In the genomic region with DNA sequence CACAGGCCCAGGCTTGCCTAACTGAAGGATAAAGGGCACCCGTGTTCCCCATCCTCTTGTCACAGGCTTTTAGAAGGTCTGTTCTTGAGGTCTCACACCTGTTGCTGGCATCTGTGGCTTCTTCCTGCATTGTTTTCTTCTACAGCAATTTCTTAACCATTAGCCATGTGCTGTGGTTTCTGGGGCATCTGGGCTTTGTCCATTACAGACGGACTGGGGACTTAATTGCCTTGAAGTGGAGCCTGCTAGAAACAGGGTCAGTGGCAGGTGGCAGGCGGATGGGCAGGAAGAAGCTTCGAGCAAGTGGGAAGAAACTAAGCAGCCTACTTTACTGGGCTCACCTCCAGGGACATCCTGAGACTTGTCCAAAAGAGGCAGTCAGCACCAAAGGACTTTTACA, we compare ENCODE assay signal across 18 mouse cellular contexts.
DNase-seq lines count a peak whose midpoint lies in the region; ATAC-seq and TF ChIP-seq lines count a peak whose summit lies in the region.
"Had no signal": no experiment of that assay in that cellular context is flagged by ENCODE, and none has a peak within 500 bp of the region (broad histone marks: within the 10 kb centered on the region; RNA-seq: fewer than 3 reads in every experiment).

No protein-coding gene starts in this region.

- WGBS in lung, postnatal 0 days, result 57% methylated on average over 4 of the region's 4 CpGs

- peak; percentile 32 for DNase-seq in gastrocnemius, adult 2 months
- no peak for DNase-seq in gastrocnemius, postnatal 10 days
- DNase-seq in lung, postnatal 0 days (ENCODE audit: low spot score), result no peak
- no peak for DNase-seq in lung, postnatal 25 days (ENCODE audit: low spot score)
- DNase-seq in brain, adult 2 months (ENCODE audit: low read depth, low spot score), result peak; percentile 78
- peak; percentile 69 for DNase-seq in retina, embryonic 14.5 days (ENCODE audit: low spot score)
- no peak for DNase-seq in kidney, postnatal 25 days
- DNase-seq in left cerebral cortex, adult 8-10 months (ENCODE audit: low spot score in 2 of 2), result no peak
- DNase-seq: adrenal gland, postnatal 14 days; layer of hippocampus, postnatal 36 days; lung, postnatal 36 days; right cerebral cortex, postnatal 25 days had no signal

- no peak overlapping the region for H3K4me3 ChIP-seq in gastrocnemius, adult 2 months
- no peak overlapping the region for H3K4me3 ChIP-seq in lung, postnatal 0 days (ENCODE audit: low read depth, low read length)
- H3K4me3 ChIP-seq: forebrain, embryonic 15.5 days; limb, embryonic 10.5 days; midbrain, embryonic 10.5 days had no signal

- peaks cover 19% of the 10 kb centered on the region for H3K36me3 ChIP-seq in lung, postnatal 0 days (ENCODE audit: insufficient read depth, low read length)

- H3K27ac ChIP-seq in gastrocnemius, adult 2 months, result peak overlapping the region; percentile 73
- peak overlapping the region; percentile 38; the same call in 1 of the 2 replicates for H3K27ac ChIP-seq in lung, postnatal 0 days (ENCODE audit: low read length)
- H3K27ac ChIP-seq: forebrain, embryonic 15.5 days; hindbrain, embryonic 14.5 days; limb, embryonic 10.5 days; liver, embryonic 14.5 days; midbrain, embryonic 10.5 days had no signal

- no peak for TF ChIP-seq EP300 in lung, postnatal 0 days (IDR thresholded peaks at IDR 0.05)

- H3K9ac ChIP-seq in lung, postnatal 0 days (replicated peaks; ENCODE audit: low read depth), result no peak overlapping the region
- H3K9ac ChIP-seq: forebrain, embryonic 15.5 days; hindbrain, embryonic 14.5 days; liver, embryonic 14.5 days had no signal

- intact Hi-C loops in gastrocnemius, adult 2 months (cut with DNase I), result loop anchor here (5.0 kb wide), 2 partner anchors 37 to 87 kb away; partner anchors contain the start of gene Susd6

- H3K9me3 ChIP-seq in lung, postnatal 0 days (ENCODE audit: low read length), result no peaks in the 10 kb centered on the region
- H3K9me3 ChIP-seq: forebrain, embryonic 15.5 days; limb, embryonic 10.5 days; midbrain, embryonic 10.5 days had no signal

- no peak for ATAC-seq in lung, postnatal 0 days
- ATAC-seq: forebrain, embryonic 15.5 days; intestine, postnatal 0 days had no signal

- H3K4me1 ChIP-seq in lung, postnatal 0 days (ENCODE audit: insufficient read depth, low read depth, low read length), result 0 out of 2 replicates have a peak, but pooled peaks cover 3% of the 10 kb centered on the region
- H3K4me1 ChIP-seq: midbrain, embryonic 10.5 days had no signal

- no peak for TF ChIP-seq CTCF in gastrocnemius, adult 2 months (IDR thresholded peaks at IDR 0.05)
- TF ChIP-seq CTCF in lung, postnatal 0 days (IDR thresholded peaks at IDR 0.05), result no peak

- H3K27me3 ChIP-seq in lung, postnatal 0 days (replicated peaks; ENCODE audit: insufficient read depth, low read length), result no peaks in the 10 kb centered on the region
- H3K27me3 ChIP-seq: forebrain, embryonic 15.5 days had no signal

- no peak overlapping the region for H3K4me2 ChIP-seq in lung, postnatal 0 days (replicated peaks; ENCODE audit: low read depth, low read length)
- H3K4me2 ChIP-seq: forebrain, embryonic 15.5 days; hindbrain, embryonic 14.5 days had no signal

Comparison
In these comparisons a context has a peak if more than half of its experiments do, and no peak if none do; other contexts are left out.
1. DNase-seq: peak in gastrocnemius, adult 2 months (single experiment), brain, adult 2 months (single experiment) and retina, embryonic 14.5 days (single experiment); none in gastrocnemius, postnatal 10 days (single experiment), lung, postnatal 0 days (single experiment), lung, postnatal 25 days (single experiment), kidney, postnatal 25 days (0 of 2) and left cerebral cortex, adult 8-10 months (0 of 2).